Mouse (Mus musculus): ENCODE data around the gene Sapcd1. TPM values are rescaled to one million over a fixed set of nuclear protein-coding genes. Genes with fewer than 3 reads are reported as not detected.

The Sapcd1 gene
- 2.1 and 2.3 TPM in 2 replicates for polyA plus RNA-seq (2012; rRNA removed)

DNA sequence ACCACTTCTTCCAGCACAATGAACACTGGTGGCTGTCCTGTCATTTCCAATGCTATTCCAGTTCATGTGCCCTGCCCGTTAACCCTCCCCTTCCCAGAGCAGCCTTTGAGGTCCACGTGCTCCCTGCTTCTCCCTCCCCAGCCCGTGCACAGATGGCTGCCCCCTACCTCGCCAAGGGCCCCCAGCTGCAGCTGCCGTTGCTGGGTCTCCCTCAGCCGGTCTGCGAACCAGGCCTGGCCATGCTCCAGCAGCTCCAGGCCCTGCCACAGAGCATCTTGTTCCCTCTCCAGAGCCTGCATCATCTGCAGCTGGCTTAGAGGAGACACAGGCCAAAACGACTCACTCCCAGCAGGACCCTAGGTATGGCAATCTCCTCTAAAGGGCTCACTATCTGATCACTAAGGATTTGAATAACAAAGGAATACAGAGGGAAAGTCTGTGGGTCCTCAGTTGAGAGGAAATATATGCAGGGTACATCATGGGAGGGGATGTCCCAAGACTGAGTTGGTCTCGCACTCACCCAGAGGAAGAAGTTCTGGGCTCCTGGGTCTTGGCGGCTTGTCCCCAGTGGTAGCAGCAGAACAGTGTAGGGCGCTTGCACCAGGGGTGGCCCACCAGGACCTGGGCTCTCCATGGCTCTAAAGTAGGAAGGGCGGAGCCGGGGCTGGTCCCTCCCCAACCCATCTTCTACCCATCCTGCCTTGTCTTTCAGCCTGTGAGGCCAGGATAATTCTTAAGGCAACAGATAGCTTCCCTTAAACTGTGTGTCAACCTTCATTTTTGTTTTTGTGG lies at the start of gene Sapcd1:
TSS of gene Sapcd1 (minus strand) at position 740 of the 792 bp plus-strand sequence.

GRCm38 (mm10) chr17:35076507-35077176 lies 48.8 kb upstream of the Sapcd1 start, which contains the start of gene Ly6g6e:
Gene Ly6g6e, plus strand, starts transcription at chr17:35076902.

GRCm38 (mm10) chr17:35066084-35066483 lies 38.3 kb upstream of the Sapcd1 start, which contains the start of gene Mpig6b:
Gene Mpig6b, minus strand, starts transcription at chr17:35066184.

DNA sequence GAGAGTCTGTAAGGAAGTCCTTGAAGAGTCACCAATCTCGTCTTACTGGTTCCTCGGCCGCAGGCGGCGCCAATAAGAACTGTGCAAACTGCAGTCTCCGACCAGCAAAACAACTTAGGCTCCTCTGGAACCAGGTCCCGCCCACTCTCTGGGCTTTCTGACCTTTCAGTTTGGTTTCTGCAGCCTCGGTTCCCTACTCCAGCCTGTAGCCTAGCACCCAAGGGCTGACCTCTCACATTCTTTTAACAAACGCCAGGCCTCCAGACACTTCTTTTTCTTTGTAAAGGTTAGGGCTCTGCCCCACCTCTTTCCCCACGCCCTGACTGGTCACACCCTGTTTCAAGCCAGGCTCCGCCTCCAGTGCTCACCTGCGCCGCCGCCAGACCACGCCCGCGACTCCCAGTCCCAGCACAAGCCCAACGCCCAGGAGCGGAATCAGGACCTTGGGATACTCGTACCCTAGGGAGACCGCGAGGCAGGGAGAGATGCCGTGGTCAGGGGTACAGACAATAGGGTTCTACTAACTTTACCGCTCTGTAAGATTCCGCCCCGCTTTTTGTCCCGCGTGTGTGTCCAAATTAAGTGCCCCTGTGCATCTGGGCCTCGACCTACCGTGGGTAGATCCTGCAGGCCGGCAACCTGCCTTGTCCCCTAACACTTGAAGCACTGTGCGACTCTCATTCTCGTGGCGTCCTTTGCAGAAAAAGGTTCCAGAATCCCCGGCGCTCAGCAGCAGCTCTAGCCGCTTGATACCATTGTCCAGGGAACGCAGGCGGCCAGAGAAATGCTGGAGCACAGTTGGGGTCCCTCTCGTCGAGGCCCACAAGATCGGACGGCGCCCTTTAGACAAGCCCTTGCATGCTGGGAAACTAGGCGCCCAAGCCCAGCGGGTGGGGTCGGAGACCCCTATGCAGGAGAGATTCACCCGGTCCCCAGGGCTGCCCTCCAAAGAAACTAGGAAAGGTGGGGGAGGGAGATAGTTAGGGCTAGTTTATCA lies 37.4 kb upstream of the Sapcd1 start, which contains the start of gene Ly6g6c:
TSS of gene Ly6g6c (plus strand) at position 438 of the 997 bp plus-strand sequence.

DNA sequence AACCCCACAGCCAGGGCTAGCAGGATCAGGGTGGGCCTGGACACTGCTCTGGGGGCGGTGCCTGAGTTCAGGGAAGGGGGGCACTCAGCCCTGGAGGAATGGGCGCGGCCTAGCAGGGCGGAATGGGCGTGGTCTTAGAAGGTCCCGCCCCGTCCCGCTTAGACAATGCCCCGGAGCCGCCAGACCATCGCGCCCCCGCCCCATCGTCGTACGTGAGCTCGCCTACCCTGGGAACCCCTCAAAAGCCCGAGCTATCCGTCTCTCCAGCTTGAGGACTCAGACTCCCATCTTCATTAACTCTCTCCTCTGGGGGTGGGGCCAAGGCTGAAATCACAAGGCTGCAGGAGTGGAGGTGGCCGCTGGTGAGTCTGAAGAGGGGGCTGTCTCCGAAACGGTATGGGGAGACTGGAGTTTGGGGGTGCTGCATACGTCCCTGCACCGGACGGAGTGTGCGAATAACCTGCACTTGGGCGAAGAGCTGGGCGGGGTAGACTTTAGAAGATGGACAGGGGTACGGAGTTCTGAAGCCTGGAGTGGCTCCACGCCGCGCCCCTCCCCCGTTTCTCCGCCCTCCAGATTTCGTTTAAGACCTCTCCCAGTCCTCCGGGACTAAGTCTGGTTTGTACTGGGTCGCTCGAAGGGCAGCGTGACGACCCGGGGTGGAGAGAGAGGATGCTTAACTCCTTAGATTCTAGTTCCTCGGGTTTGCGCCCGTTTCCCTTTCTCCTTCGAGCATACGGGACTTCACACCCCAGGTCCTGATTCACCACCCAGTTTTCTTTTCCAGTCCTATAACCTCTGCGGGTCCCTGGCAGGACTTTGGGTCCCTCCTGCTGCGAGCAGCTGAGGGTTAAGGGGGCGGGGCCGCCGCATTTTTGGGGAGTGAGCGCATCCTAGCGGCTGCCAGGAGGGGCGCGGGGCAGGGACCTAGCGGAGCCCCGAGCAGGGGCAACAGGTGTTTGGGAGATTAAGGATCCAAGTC lies 31.4 kb upstream of the Sapcd1 start, which contains the start of gene Ddah2:
TSS of gene Ddah2 (plus strand) at position 125 of the 982 bp plus-strand sequence.

DNA sequence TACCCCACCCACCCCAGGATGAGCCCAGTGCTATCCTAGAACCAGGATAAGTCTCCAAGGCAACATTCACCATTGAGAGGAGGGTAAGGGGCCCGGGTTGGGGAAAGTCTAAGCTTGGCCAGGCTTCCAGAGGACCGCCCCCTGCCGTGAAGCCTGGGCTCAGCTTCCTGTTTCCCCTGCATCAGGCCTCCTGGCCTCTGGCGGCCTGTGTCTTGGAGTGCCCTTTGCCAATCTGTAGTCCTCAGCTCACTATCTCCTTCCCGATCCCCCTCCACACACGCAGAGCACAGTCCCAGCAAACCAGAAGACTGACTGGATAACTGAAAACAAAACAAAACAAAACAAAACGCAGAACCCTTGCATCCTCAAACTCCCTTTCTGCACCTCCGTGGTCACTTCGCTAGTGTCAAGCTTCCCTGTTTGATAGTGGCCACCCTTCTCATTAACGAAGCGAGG lies 21.8 kb upstream of the Sapcd1 start, which contains the start of gene Clic1:
TSS of gene Clic1 (plus strand) at position 406 of the 456 bp plus-strand sequence.

DNA sequence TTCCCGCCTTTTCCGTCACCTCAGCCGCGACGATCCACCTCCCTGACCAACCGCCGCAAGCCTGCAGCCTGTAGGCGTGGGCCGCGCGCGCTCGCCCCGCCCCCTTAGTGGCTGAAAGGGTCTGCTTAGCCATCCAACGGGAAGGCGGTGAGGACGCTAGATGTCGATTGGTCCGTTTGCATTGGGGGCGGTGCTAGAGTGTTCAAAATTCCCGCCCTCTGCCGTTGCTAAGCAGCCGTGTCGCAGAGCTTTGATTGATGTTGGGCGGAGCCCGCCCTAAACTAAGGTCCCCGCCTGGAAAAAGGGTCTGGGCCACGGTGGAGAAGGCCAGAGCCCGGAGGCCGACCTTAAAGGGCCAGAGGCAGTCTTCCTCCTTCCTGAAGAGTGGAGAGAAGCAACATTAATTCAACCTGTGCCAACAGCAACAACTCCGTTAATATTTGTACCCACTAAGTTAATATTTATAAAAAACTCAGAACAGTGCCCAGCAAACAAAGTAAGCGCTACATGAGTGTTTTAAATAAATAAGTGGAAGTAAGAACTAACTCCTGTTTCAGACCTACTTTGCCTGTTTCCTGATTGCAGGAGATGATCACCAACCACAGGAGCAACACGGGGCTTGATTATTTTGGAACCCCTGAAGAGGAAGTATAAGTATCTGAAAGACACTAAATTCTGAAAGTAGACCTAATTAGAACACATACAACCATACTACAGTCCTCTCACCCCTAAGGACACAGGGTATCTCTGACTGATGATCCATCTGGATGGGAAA lies 19.1 kb upstream of the Sapcd1 start, which contains the start of gene Msh5:
TSS of gene Msh5 (minus strand) at position 65 of the 775 bp plus-strand sequence.

DNA sequence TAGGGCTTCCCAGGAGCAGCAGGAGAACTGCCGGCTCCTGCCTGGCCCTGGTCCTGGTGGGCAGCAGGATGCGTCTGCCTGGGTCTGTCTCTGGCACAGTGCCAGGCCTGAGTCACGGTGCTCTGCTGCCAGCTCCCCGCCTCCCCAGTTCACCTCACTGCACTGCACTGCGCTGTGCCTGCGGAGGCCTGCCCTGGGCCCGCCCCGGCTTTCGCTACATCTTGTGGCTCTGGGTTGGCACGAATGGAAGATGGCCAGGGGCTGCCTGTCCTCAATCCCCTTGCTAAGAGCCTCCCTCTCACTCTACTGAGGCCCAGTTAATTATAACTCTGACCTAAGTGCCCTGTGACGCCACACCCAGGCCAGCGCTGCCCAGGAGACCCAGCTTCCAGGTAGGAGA lies 11.4 kb downstream of the Sapcd1 start, which contains the start of gene Vwa7:
TSS of gene Vwa7 (plus strand) at position 204 of the 400 bp plus-strand sequence.

DNA sequence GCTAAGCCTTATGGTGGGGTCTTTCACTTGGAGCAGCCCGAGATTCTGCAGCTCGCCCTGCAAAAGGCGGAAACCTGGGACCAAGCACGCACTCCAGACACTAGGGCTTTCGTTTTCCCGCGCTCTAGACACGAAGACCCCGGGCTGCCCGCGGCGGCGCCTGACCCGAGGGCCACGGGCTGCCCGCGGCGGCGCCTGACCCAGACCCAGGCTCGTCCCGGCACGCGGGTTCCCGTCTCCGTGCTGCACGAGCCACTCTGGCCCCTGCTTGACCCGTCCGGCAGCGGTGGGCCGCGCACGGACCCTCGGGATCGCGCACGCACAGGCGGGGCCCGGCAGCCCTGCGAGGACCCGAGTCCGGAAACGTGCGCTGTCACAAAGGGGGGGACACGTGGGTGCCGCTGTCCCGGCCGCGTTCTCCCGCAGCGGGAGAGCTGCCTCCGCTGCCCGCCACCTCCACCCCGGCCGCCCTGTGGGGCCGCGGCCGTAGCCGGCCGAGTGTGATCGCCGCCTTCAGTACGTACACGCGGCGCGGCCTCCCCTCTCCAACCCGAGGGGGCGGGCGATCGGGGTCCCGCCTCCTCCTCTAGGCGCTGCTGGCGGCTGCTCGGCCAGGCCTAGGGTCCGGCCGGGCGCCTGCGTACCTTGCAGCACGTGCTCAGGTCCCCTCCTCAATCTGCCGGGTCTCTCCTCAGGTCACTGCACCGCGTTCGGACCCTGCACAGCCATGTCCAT lies 26.9 kb downstream of the Sapcd1 start, which contains the start of gene Vars:
TSS of gene Vars (plus strand) at position 271 of the 735 bp plus-strand sequence.

GRCm38 (mm10) chr17:34981690-34982180 lies 46.1 kb downstream of the Sapcd1 start, which contains the start of gene Lsm2:
Gene Lsm2, plus strand, starts transcription at chr17:34981862.

Other genes starting within 250 kb of the Sapcd1 start
- gene Cyp21a1, start 223.5 kb downstream of the Sapcd1 start, polyA plus RNA-seq (2012; rRNA removed) = 0.08 TPM in 1 of 2 replicates, not detected in the other
- gene Stk19, start 191.1 kb downstream of the Sapcd1 start, polyA plus RNA-seq (2012; rRNA removed) = 75.7 and 76.3 TPM in 2 replicates
- 61.1 and 67.6 TPM in 2 replicates for gene Dxo, start 191.0 kb downstream of the Sapcd1 start, polyA plus RNA-seq (2012; rRNA removed)
- gene Skiv2l, start 177.8 kb downstream of the Sapcd1 start, polyA plus RNA-seq (2012; rRNA removed) = 89.7 and 90.9 TPM in 2 replicates
- gene Nelfe, start 177.6 kb downstream of the Sapcd1 start, polyA plus RNA-seq (2012; rRNA removed) = 50.7 and 54.7 TPM in 2 replicates
- 0.29 and 2.0 TPM in 2 replicates for gene Cfb, start 165.5 kb downstream of the Sapcd1 start, polyA plus RNA-seq (2012; rRNA removed)
- gene Zbtb12, start 148.5 kb downstream of the Sapcd1 start, polyA plus RNA-seq (2012; rRNA removed) = 73.3 and 74.1 TPM in 2 replicates
- 0.29 TPM in 1 of 2 replicates, not detected in the other for gene Gm20547, start 146.0 kb downstream of the Sapcd1 start, polyA plus RNA-seq (2012; rRNA removed)
- gene C2, start 129.8 kb downstream of the Sapcd1 start, polyA plus RNA-seq (2012; rRNA removed) = 2.4 and 3.2 TPM in 2 replicates
- gene Ehmt2, start 129.5 kb downstream of the Sapcd1 start, polyA plus RNA-seq (2012; rRNA removed) = 311 and 328 TPM in 2 replicates
- 0.04 and 0.06 TPM in 2 replicates for gene Slc44a4, start 113.5 kb downstream of the Sapcd1 start, polyA plus RNA-seq (2012; rRNA removed)
- gene Neu1, start 96.8 kb downstream of the Sapcd1 start, polyA plus RNA-seq (2012; rRNA removed) = 30.5 and 30.9 TPM in 2 replicates
- gene Hspa1b, start 68.8 kb downstream of the Sapcd1 start, polyA plus RNA-seq (2012; rRNA removed) = 8.8 and 9.7 TPM in 2 replicates
- gene Gm20481, start 58.1 kb downstream of the Sapcd1 start, polyA plus RNA-seq (2012; rRNA removed) = not detected in 2 replicates
- gene Hspa1a, start 55.9 kb downstream of the Sapcd1 start, polyA plus RNA-seq (2012; rRNA removed) = 13.2 and 13.5 TPM in 2 replicates
- 0.62 and 0.90 TPM in 2 replicates for gene Hspa1l, start 55.3 kb downstream of the Sapcd1 start, polyA plus RNA-seq (2012; rRNA removed)
- gene Lsm2, start 46.2 kb downstream of the Sapcd1 start, polyA plus RNA-seq (2012; rRNA removed) = 93.6 and 101 TPM in 2 replicates
- gene Vars, start 27.0 kb downstream of the Sapcd1 start, polyA plus RNA-seq (2012; rRNA removed) = 78.1 and 85.3 TPM in 2 replicates
- gene Vwa7, start 11.4 kb downstream of the Sapcd1 start, polyA plus RNA-seq (2012; rRNA removed) = 0.48 TPM in 2 replicates
- gene Msh5, start 18.7 kb upstream of the Sapcd1 start, polyA plus RNA-seq (2012; rRNA removed) = 2.7 and 3.0 TPM in 2 replicates
- 45.7 and 47.6 TPM in 2 replicates for gene Clic1, start 21.9 kb upstream of the Sapcd1 start, polyA plus RNA-seq (2012; rRNA removed)
- 243 and 254 TPM in 2 replicates for gene Ddah2, start 31.0 kb upstream of the Sapcd1 start, polyA plus RNA-seq (2012; rRNA removed)
- 2.1 TPM in 1 of 2 replicates, not detected in the other for gene Ly6g6c, start 37.4 kb upstream of the Sapcd1 start, polyA plus RNA-seq (2012; rRNA removed)
- 0.03 and 0.10 TPM in 2 replicates for gene Mpig6b, start 38.2 kb upstream of the Sapcd1 start, polyA plus RNA-seq (2012; rRNA removed)
- 6.6 and 10.1 TPM in 2 replicates for gene Ly6g6e, start 48.9 kb upstream of the Sapcd1 start, polyA plus RNA-seq (2012; rRNA removed)
- gene Ly6g6d, start 50.0 kb upstream of the Sapcd1 start, polyA plus RNA-seq (2012; rRNA removed) = 1.3 and 1.6 TPM in 2 replicates
- gene Ly6g6f, start 57.6 kb upstream of the Sapcd1 start, polyA plus RNA-seq (2012; rRNA removed) = 0.09 and 0.19 TPM in 2 replicates
- gene Abhd16a, start 61.2 kb upstream of the Sapcd1 start, polyA plus RNA-seq (2012; rRNA removed) = 110 and 114 TPM in 2 replicates
- gene Ly6g5c, start 80.3 kb upstream of the Sapcd1 start, polyA plus RNA-seq (2012; rRNA removed) = not detected in 2 replicates
- 2.3 TPM in 2 replicates for gene Ly6g5b, start 87.4 kb upstream of the Sapcd1 start, polyA plus RNA-seq (2012; rRNA removed)
- 17.4 and 18.3 TPM in 2 replicates for gene Gpank1, start 93.4 kb upstream of the Sapcd1 start, polyA plus RNA-seq (2012; rRNA removed)
- 170 and 198 TPM in 2 replicates for gene Csnk2b, start 94.0 kb upstream of the Sapcd1 start, polyA plus RNA-seq (2012; rRNA removed)
- 5.2 and 5.6 TPM in 2 replicates for gene D17H6S53E, start 98.4 kb upstream of the Sapcd1 start, polyA plus RNA-seq (2012; rRNA removed)
- 0.65 and 0.84 TPM in 2 replicates for gene Apom, start 104.0 kb upstream of the Sapcd1 start, polyA plus RNA-seq (2012; rRNA removed)
- gene Bag6, start 107.2 kb upstream of the Sapcd1 start, polyA plus RNA-seq (2012; rRNA removed) = 237 and 290 TPM in 2 replicates
- 228 and 250 TPM in 2 replicates for gene Prrc2a, start 136.9 kb upstream of the Sapcd1 start, polyA plus RNA-seq (2012; rRNA removed)
- gene Aif1, start 148.1 kb upstream of the Sapcd1 start, polyA plus RNA-seq (2012; rRNA removed) = 3.7 and 3.9 TPM in 2 replicates
- 15.7 and 18.5 TPM in 2 replicates for gene Lst1, start 160.4 kb upstream of the Sapcd1 start, polyA plus RNA-seq (2012; rRNA removed)
- gene Ltb, start 166.4 kb upstream of the Sapcd1 start, polyA plus RNA-seq (2012; rRNA removed) = 0.76 and 0.84 TPM in 2 replicates
- gene Tnf, start 174.0 kb upstream of the Sapcd1 start, polyA plus RNA-seq (2012; rRNA removed) = 0.05 TPM in 2 replicates
- gene Lta, start 177.3 kb upstream of the Sapcd1 start, polyA plus RNA-seq (2012; rRNA removed) = 0.57 and 0.62 TPM in 2 replicates
- gene Gm16181, start 192.8 kb upstream of the Sapcd1 start, polyA plus RNA-seq (2012; rRNA removed) = not detected in 2 replicates
- gene Atp6v1g2, start 205.6 kb upstream of the Sapcd1 start, polyA plus RNA-seq (2012; rRNA removed) = 147 and 148 TPM in 2 replicates
- gene Nfkbil1, start 207.8 kb upstream of the Sapcd1 start, polyA plus RNA-seq (2012; rRNA removed) = 14.3 and 14.8 TPM in 2 replicates
- 727 and 778 TPM in 2 replicates for gene Ddx39b, start 213.7 kb upstream of the Sapcd1 start, polyA plus RNA-seq (2012; rRNA removed)
- gene H2-D1, start 234.7 kb upstream of the Sapcd1 start, polyA plus RNA-seq (2012; rRNA removed) = 60.4 and 60.8 TPM in 2 replicates